Mouse (Mus musculus): ENCODE measurements at regions not wholly inside any gene's neighbourhood (a gene's known extent, or its start where the extent isn't known, plus 50 kb on each side); places are given as distances from the start of the nearest gene placed in this dataset.

DNA sequence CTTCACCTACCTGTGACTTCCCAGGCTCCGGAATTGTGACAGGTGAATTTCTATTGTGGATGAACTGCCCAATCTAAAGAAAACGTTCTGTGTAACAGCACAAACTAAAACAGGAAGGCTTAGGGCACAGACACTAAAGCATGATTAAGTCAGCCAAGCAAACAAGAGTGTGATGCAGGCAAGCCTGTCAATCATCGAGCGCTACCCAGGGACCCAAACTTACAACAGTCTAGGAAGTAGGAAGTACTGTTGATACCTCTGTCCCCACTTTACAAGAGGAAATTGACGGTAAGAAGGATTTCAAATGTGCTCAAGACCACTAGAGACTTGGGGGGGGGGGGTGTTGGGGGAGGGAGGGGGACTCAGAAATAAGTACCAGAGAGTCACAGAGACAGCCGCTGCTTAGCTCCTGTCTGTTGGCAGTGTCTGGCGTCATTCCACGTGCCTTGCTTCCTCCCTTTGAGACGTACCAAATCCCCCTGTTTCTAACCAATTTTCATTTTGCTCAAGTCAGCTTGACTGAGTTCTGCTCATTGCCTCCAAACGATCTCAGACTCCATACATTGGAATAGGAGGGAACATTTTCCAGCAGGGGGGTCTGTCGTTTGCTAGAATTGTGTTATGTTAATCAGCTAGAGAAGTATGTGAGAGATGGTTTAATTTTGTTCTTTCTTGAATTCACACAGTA is 106.7 kb downstream of the Bdh1 start:
- Histone ChIP-seq H3K27me3 (ENCODE audit: insufficient read depth, low read length) (peaks cover 64% of the 10 kb centered on the region), H3K4me1 (ENCODE audit: insufficient read depth, low read depth, low read length) (peaks cover 27% of the 10 kb centered on the region), H3K4me3 (ENCODE audit: low read depth, low read length) (no peak overlapping the region), H3K9me3 (replicated peaks) (no peaks in the 10 kb centered on the region), H3K36me3 (replicated peaks) (no peaks in the 10 kb centered on the region)
- ATAC-seq (ENCODE audit: extremely low read depth, insufficient number of reproducible peaks, low FRiP score, poor library complexity, severe bottlenecking) = no peak
- TF ChIP-seq TAL1 (conservative IDR thresholded peaks at IDR 0.05; ENCODE audit: low read depth, low read length) (no peak), GATA2 (IDR thresholded peaks at IDR 0.05; ENCODE audit: borderline replicate concordance, low read depth, low read length) (no peak), CTCF (IDR thresholded peaks at IDR 0.05; ENCODE audit: low read depth, low read length) (no peak), GATA1 (IDR thresholded peaks at IDR 0.05; ENCODE audit: borderline replicate concordance, low read length) (no peak), POLR2AphosphoS5 (IDR thresholded peaks at IDR 0.05; ENCODE audit: insufficient replicate concordance, low read depth, low read length) (no peak)
- no peak for DNase-seq (ENCODE audit: low spot score)

DNA sequence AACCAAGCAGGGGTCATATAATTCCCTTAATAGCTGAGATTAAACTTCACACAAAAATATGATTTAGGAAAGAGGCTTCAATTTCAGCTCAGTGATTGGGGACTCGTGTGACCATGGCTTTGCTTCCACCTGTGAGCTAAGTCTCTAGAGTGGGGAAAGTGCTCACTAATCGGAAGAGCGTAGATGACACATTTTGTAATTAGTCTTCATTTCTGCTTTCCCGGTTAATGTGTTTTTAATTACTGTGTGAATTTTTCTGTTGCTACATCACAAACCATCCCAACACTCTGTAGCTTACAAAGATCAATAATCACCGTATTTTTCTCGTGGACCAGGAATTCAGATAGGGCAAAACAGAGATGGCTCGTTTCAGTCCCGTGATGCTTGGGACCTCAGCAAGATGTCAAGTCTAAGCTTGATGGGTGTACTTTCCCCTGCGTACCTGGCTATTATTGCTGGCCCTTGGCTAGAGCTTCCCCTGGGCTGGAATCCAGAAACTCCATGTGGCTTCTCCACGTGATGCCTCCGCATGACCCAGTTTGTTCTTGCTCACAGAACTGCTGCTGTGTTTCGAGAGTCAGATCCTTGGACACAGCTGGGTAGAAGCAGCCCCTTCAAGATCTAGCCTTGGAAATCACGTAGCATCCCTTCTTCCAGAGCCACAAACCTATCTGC is 107.3 kb downstream of the Bdh1 start:
- Histone ChIP-seq H3K4me3 (ENCODE audit: low read depth, low read length) (no peak overlapping the region), H3K27me3 (ENCODE audit: insufficient read depth, low read length) (peaks cover 59% of the 10 kb centered on the region), H3K9me3 (replicated peaks) (no peaks in the 10 kb centered on the region), H3K4me1 (ENCODE audit: insufficient read depth, low read depth, low read length) (peaks cover 34% of the 10 kb centered on the region), H3K36me3 (replicated peaks) (no peaks in the 10 kb centered on the region)
- ATAC-seq (ENCODE audit: extremely low read depth, insufficient number of reproducible peaks, low FRiP score, poor library complexity, severe bottlenecking) (no peak), DNase-seq (ENCODE audit: low spot score) (no peak)
- no peak for TF ChIP-seq GATA2 (IDR thresholded peaks at IDR 0.05; ENCODE audit: borderline replicate concordance, low read depth, low read length)
- TF ChIP-seq GATA1 (IDR thresholded peaks at IDR 0.05; ENCODE audit: borderline replicate concordance, low read length) = no peak
- no peak for TF ChIP-seq TAL1 (conservative IDR thresholded peaks at IDR 0.05; ENCODE audit: low read depth, low read length)
- no peak for TF ChIP-seq POLR2AphosphoS5 (IDR thresholded peaks at IDR 0.05; ENCODE audit: insufficient replicate concordance, low read depth, low read length)
- TF ChIP-seq CTCF (IDR thresholded peaks at IDR 0.05; ENCODE audit: low read depth, low read length) = no peak

DNA sequence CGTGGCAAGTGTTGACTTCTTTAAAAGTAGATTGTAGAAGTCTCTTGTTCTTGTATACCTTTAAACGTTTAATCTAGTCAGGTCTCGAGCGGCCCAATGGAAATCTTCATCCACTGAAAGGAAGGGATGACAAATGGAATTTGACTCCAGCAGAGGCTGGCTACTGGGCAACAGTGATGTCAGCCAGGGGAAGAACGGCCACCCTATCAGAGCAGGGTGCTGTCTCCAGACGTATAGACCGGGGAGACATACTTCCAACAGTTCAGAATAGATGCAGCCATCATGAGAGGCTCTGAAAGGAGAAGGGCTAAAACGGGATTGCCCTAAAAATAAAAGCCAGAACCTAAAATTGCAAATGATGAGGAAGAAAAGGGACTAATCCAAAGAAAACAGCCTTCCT is 108.0 kb downstream of the Bdh1 start:
- TF ChIP-seq GATA1 (IDR thresholded peaks at IDR 0.05; ENCODE audit: borderline replicate concordance, low read length) = no peak
- no peak for TF ChIP-seq TAL1 (conservative IDR thresholded peaks at IDR 0.05; ENCODE audit: low read depth, low read length)
- no peak for TF ChIP-seq GATA2 (IDR thresholded peaks at IDR 0.05; ENCODE audit: borderline replicate concordance, low read depth, low read length)
- TF ChIP-seq POLR2AphosphoS5 (IDR thresholded peaks at IDR 0.05; ENCODE audit: insufficient replicate concordance, low read depth, low read length) = no peak
- TF ChIP-seq CTCF (IDR thresholded peaks at IDR 0.05; ENCODE audit: low read depth, low read length) = no peak
- no peak for DNase-seq (ENCODE audit: low spot score)
- Histone ChIP-seq H3K9me3 (replicated peaks) (no peaks in the 10 kb centered on the region), H3K27me3 (ENCODE audit: insufficient read depth, low read length) (peaks cover 58% of the 10 kb centered on the region), H3K4me3 (ENCODE audit: low read depth, low read length) (no peak overlapping the region), H3K4me1 (ENCODE audit: insufficient read depth, low read depth, low read length) (peaks cover 41% of the 10 kb centered on the region), H3K36me3 (replicated peaks) (no peaks in the 10 kb centered on the region)
- ATAC-seq (ENCODE audit: extremely low read depth, insufficient number of reproducible peaks, low FRiP score, poor library complexity, severe bottlenecking) = no peak

DNA sequence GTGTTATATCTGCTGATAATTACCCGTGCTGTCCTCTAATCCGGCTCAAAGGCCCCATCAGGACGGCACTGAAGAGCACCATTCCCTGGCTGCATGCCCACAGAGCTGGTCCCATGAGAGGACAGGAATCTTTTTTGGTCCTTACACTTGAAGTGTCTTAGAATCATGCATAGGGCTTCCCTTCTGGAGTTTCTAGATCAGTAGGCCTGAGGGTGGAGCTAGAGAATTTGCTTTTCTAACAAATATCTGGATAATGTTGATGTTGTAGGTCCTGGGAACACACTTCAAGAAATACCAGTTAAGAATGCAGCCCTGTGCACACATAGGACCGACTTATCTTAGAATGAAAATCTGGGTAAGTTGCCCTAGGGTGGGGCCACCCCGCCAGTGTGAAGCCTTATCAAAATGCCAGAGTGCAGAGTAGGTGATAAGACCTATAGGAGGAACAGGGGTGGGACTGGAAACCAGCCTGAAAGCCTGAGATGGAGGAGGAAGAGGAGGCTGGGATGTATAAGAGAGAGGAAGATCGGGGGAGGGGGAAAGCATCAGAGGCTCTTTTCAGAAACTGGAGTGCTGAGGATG is 111.2 kb downstream of the Bdh1 start:
- DNase-seq (ENCODE audit: low spot score) (no peak), ATAC-seq (ENCODE audit: extremely low read depth, insufficient number of reproducible peaks, low FRiP score, poor library complexity, severe bottlenecking) (peak; percentile 64)
- H3K4me1 ChIP-seq (ENCODE audit: insufficient read depth, low read depth, low read length) = peaks cover 47% of the 10 kb centered on the region
- peaks cover 51% of the 10 kb centered on the region for H3K27me3 ChIP-seq (ENCODE audit: insufficient read depth, low read length)
- H3K9me3 ChIP-seq (replicated peaks) = no peaks in the 10 kb centered on the region
- H3K4me3 ChIP-seq (ENCODE audit: low read depth, low read length) = no peak overlapping the region; the same call in 1 of the 2 replicates
- TF ChIP-seq GATA1 (IDR thresholded peaks at IDR 0.05; ENCODE audit: borderline replicate concordance, low read length) (no peak), POLR2AphosphoS5 (IDR thresholded peaks at IDR 0.05; ENCODE audit: insufficient replicate concordance, low read depth, low read length) (no peak), CTCF (IDR thresholded peaks at IDR 0.05; ENCODE audit: low read depth, low read length) (no peak), TAL1 (conservative IDR thresholded peaks at IDR 0.05; ENCODE audit: low read depth, low read length) (no peak), GATA2 (IDR thresholded peaks at IDR 0.05; ENCODE audit: borderline replicate concordance, low read depth, low read length) (no peak)
- no peaks in the 10 kb centered on the region for H3K36me3 ChIP-seq (replicated peaks)

DNA sequence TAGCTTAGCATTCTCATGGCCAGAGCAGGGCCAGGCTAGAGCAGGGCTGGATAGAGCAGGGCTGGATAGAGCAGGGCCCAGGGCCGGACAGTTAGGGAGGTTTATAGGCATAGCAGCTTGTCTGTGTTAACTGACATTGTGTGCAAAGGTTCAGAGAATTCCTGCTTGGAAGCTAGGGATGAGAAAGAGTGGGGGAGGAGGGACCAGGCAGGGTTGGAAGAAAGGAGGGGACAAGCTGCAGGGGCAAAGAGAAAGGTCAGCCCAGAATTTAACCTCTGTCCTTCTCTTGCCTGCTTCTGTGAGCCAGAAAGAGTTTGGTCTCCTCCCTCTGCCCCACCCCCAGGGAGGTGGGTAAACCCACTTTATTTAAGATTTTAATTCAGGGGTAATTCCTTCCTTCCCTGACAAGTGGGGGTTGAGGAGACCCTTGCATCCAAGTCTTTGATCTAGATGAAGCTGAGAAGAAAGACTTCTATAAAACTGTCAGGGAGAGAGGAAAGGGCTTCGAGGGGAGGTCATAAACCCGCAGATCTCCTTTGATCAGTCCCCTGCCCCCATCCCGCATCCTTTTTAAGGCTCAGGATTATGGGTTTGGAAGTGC is 112.9 kb downstream of the Bdh1 start:
- H3K4me3 ChIP-seq (ENCODE audit: low read depth, low read length) = no peak overlapping the region
- peaks cover 39% of the 10 kb centered on the region for H3K27me3 ChIP-seq (ENCODE audit: insufficient read depth, low read length)
- peaks cover 54% of the 10 kb centered on the region for H3K4me1 ChIP-seq (ENCODE audit: insufficient read depth, low read depth, low read length)
- H3K36me3 ChIP-seq (replicated peaks) = no peaks in the 10 kb centered on the region
- no peak for ATAC-seq (ENCODE audit: extremely low read depth, insufficient number of reproducible peaks, low FRiP score, poor library complexity, severe bottlenecking)
- no peak for TF ChIP-seq GATA1 (IDR thresholded peaks at IDR 0.05; ENCODE audit: borderline replicate concordance, low read length)
- no peak for TF ChIP-seq GATA2 (IDR thresholded peaks at IDR 0.05; ENCODE audit: borderline replicate concordance, low read depth, low read length)
- TF ChIP-seq POLR2AphosphoS5 (IDR thresholded peaks at IDR 0.05; ENCODE audit: insufficient replicate concordance, low read depth, low read length) = no peak
- no peak for TF ChIP-seq CTCF (IDR thresholded peaks at IDR 0.05; ENCODE audit: low read depth, low read length)
- TF ChIP-seq TAL1 (conservative IDR thresholded peaks at IDR 0.05; ENCODE audit: low read depth, low read length) = no peak
- H3K9me3 ChIP-seq (replicated peaks) = no peaks in the 10 kb centered on the region
- no peak for DNase-seq (ENCODE audit: low spot score)

DNA sequence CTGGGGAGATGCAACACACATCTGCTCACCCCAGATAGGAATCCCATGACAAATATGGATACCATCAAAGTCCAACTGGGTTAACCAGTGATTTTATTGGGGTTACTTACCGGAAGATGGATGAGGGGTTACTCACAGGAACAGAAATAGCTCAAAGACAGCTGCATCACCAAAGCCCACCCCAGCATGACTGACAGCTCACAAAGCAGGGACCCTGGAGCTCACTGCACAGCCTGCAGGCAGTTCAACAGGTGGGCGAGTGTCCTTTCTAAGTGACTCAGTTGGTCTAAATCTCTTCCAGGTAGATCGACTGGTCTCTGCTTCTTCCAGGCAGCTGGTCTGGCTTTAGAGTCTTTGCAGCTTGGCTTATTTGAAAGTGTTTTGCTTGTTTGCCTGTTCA is 114.2 kb downstream of the Bdh1 start:
- H3K4me1 ChIP-seq (ENCODE audit: insufficient read depth, low read depth, low read length) = peaks cover 55% of the 10 kb centered on the region

More for the DNA sequence above, 114.2 kb downstream of the Bdh1 start:
- Histone ChIP-seq H3K36me3 (replicated peaks) (no peaks in the 10 kb centered on the region), H3K4me3 (ENCODE audit: low read depth, low read length) (no peak overlapping the region), H3K9me3 (replicated peaks) (no peaks in the 10 kb centered on the region), H3K27me3 (ENCODE audit: insufficient read depth, low read length) (peaks cover 37% of the 10 kb centered on the region)
- DNase-seq (ENCODE audit: low spot score) (no peak), ATAC-seq (ENCODE audit: extremely low read depth, insufficient number of reproducible peaks, low FRiP score, poor library complexity, severe bottlenecking) (no peak)
- TF ChIP-seq POLR2AphosphoS5 (IDR thresholded peaks at IDR 0.05; ENCODE audit: insufficient replicate concordance, low read depth, low read length) (no peak), GATA2 (IDR thresholded peaks at IDR 0.05; ENCODE audit: borderline replicate concordance, low read depth, low read length) (no peak), CTCF (IDR thresholded peaks at IDR 0.05; ENCODE audit: low read depth, low read length) (no peak), TAL1 (conservative IDR thresholded peaks at IDR 0.05; ENCODE audit: low read depth, low read length) (no peak), GATA1 (IDR thresholded peaks at IDR 0.05; ENCODE audit: borderline replicate concordance, low read length) (no peak)

Measured in G1E (cell line).